Mouse (Mus musculus): ENCODE measurements at regions not wholly inside any gene's neighbourhood (a gene's known extent, or its start where the extent isn't known, plus 50 kb on each side); places are given as distances from the start of the nearest gene placed in this dataset.

DNA sequence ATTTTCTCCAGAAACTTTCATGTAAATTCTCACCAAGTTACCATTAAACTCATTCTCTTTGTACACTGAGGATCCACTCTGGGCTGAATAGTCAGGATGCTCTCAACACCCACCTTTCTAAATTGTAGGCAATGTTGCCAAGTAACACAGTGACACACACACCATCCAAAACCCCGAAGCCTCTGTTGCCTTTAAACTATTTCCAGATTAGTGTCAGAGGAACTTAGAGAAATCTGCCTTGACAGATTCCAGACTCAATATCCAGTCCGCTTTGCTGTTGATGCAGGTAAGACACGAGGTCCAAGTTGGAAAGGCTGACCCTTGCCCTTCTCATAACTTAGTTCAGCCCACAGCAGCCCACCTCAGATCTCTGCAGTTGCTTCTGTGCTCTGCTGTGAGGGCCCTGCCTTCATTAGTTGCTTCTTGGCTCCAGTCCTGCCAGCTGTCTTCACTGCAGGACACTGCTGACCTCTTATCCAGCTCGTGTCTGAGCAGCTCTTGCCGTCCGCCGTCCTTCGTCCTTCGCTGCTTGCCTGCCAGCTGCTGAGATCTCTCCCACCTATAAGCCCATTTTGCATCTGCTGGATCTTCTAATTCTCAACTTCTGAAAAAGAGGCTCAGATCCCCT, 306.4 kb upstream of the Tbl1xr1 start:
- TF ChIP-seq CTCF (IDR thresholded peaks at IDR 0.05; ENCODE audit: low read depth) (no peak), EP300 (optimal IDR thresholded peaks at IDR 0.05) (no peak)
